Mouse (Mus musculus) ES-E14 (cell line): ENCODE results near the gene Spryd7. TPM values are rescaled to one million over a fixed set of nuclear protein-coding genes. Genes with fewer than 3 reads are reported as not detected.
A peak's percentile ranks its signal among the peaks of the same experiment; 100 is the strongest.

ENCODE experiments used
- DNase-seq: peaks from one replicate; pipeline ENCODE4 v3.0.0-alpha.2; 2013; ENCODE audit warnings: low read depth, low spot score
- H3K27ac ChIP-seq: 2 replicates; pipeline ENCODE4 v1.5.1; 2012; ENCODE audit warnings: low read depth, mild to moderate bottlenecking, low read length, moderate library complexity, mixed read lengths; ENCODE audit not compliant: poor library complexity, insufficient read depth, severe bottlenecking
- H3K36me3 ChIP-seq: 2 replicates; pipeline ENCODE4 v1.6.1; 2012; ENCODE audit warnings: mild to moderate bottlenecking, low read length, moderate library complexity, mixed read lengths; ENCODE audit not compliant: control insufficient read depth, poor library complexity, insufficient read depth, severe bottlenecking
- H3K4me1 ChIP-seq, 2 experiments: fragments of 150-350 bp in 1 of 2; sonication (generic) in 1 of 2; 2 replicates each; pipeline ENCODE4 v1.6.1; 2012; ENCODE audit warnings: low read length in 2 of 2, mild to moderate bottlenecking in 1 of 2, mixed read lengths in 1 of 2; ENCODE audit not compliant: control insufficient read depth in 2 of 2, insufficient read depth in 2 of 2, poor library complexity in 1 of 2
- H3K4me3 ChIP-seq, 2 experiments: fragments of 150-350 bp in 1 of 2; sonication (generic) in 1 of 2; 2 replicates each; pipeline ENCODE4 v1.5.1; 2012; ENCODE audit warnings: low read length in 2 of 2, low read depth in 1 of 2, mild to moderate bottlenecking in 1 of 2, mixed read lengths in 1 of 2; ENCODE audit not compliant: insufficient read depth in 1 of 2, poor library complexity in 1 of 2, severe bottlenecking in 1 of 2
- H3K9ac ChIP-seq: 2 replicates; pipeline ENCODE4 v1.6.1; 2012; ENCODE audit warnings: low read depth, mild to moderate bottlenecking, low read length, mixed read lengths; ENCODE audit not compliant: poor library complexity, insufficient read depth, severe bottlenecking
- H3K9me3 ChIP-seq: fragments of 150-350 bp; sonication (generic); 2 replicates; pipeline ENCODE4 v1.6.1; 2012; ENCODE audit warnings: low read depth, mild to moderate bottlenecking, low read length; ENCODE audit not compliant: control insufficient read depth, insufficient read depth
- CHD2 ChIP-seq: IDR thresholded peaks from 2 replicates; pipeline ENCODE4 v1.6.1; 2014; ENCODE audit warnings: mild to moderate bottlenecking, low read depth, low read length, inconsistent platforms
- HCFC1 ChIP-seq: IDR thresholded peaks from 2 replicates; pipeline ENCODE4 v1.6.1; 2012; ENCODE audit warnings: low read length, inconsistent platforms, borderline replicate concordance; ENCODE audit not compliant: insufficient read depth
- MAFK ChIP-seq: IDR thresholded peaks from 2 replicates; pipeline ENCODE4 v1.6.1; 2014; ENCODE audit warnings: mild to moderate bottlenecking, low read depth, low read length, inconsistent platforms; ENCODE audit not compliant: insufficient read depth
- ZC3H11A ChIP-seq: IDR thresholded peaks from 2 replicates; pipeline ENCODE4 v1.6.1; 2012; ENCODE audit warnings: low read depth, mild to moderate bottlenecking, inconsistent platforms, low read length, borderline replicate concordance
- ZNF384 ChIP-seq: IDR thresholded peaks from 2 replicates; pipeline ENCODE4 v1.6.1; 2012; ENCODE audit warnings: low read depth, low read length, inconsistent platforms
- in situ Hi-C, 2 experiments: fragments of 600-800 bp; cut with MboI; formaldehyde crosslinking; loops; one replicate each; pipeline ENCODE4 v1.15.1; 2025; ENCODE audit warnings: low sequenced_read_pairs in 2 of 2, inconsistent platforms in 1 of 2; ENCODE audit not compliant: unreplicated experiment in 2 of 2
- total RNA-seq: library from RNA; depleted of rRNA; stranded (reverse); fragments of 300-350 nt; gene quantifications from 2 replicates; pipeline ENCODE4 v1.2.3, GENCODE M21; 2012

The Spryd7 gene
- total RNA-seq, 1 experiment, result 5.1 TPM

GRCm38 (mm10) chr14:61601348-61601747, 44.7 kb upstream of the Spryd7 start:
- Histone ChIP-seq H3K4me3 (peak overlapping the region; percentile 31 to 86; a peak in 1 of 4 replicates), H3K9ac (no peak overlapping the region; the same call in 1 of the 2 replicates), H3K36me3 (peaks cover 17% of the 10 kb centered on the region), H3K9me3 (no peaks in the 10 kb centered on the region), H3K4me1 (peaks cover 10 to 21% of the 10 kb centered on the region in 2 experiments), H3K27ac (peak overlapping the region; percentile 50; the same call in 1 of the 2 replicates)
- in situ Hi-C loops, result no loop called here
- TF ChIP-seq ZC3H11A (no peak), ZNF384 (0 out of 2 replicates have a peak, but pooled peaks have one; percentile 37), HCFC1 (no peak)
- no peak for DNase-seq

- peak; percentile 59 for DNase-seq
- in situ Hi-C loops, result no loop called here
- Histone ChIP-seq H3K27ac (no peak overlapping the region), H3K9ac (peak overlapping the region; percentile 79), H3K4me3 (peak overlapping the region; percentile 85 to 86), H3K4me1 (peaks cover 13 to 20% of the 10 kb centered on the region in 2 experiments), H3K36me3 (peaks cover 6% of the 10 kb centered on the region; the same call in 1 of the 2 replicates), H3K9me3 (no peaks in the 10 kb centered on the region)
- TF ChIP-seq CHD2, result no peak
- no peak for TF ChIP-seq ZC3H11A
Observed at GRCm38 (mm10) chr14:61599057-61599806, 42.5 kb upstream of the Spryd7 start.

GRCm38 (mm10) chr14:61597968-61598367, 41.3 kb upstream of the Spryd7 start, which contains the start of gene Trim13:
Gene Trim13 (plus strand): TSS chr14:61598247.
- no peaks in the 10 kb centered on the region for H3K9me3 ChIP-seq
- peak within 1 kb of the TSS; percentile 54 for H3K9ac ChIP-seq
- TF ChIP-seq ZC3H11A (no peak), CHD2 (no peak), MAFK (no peak), HCFC1 (no peak), ZNF384 (no peak)
- in situ Hi-C loops, result no loop called here
- peaks cover 6% of the 10 kb centered on the region; the same call in 1 of the 2 replicates for H3K36me3 ChIP-seq
- no peak within 1 kb of the TSS; the same call in 1 of the 2 replicates for H3K27ac ChIP-seq
- peaks cover 11 to 13% of the 10 kb centered on the region in 2 experiments for H3K4me1 ChIP-seq
- H3K4me3 ChIP-seq, result peak within 1 kb of the TSS; percentile 85 to 86
- peak; percentile 91 for DNase-seq

- Histone ChIP-seq H3K36me3 (peaks cover 4% of the 10 kb centered on the region; the same call in 1 of the 2 replicates), H3K4me3 (no peak overlapping the region), H3K9ac (no peak overlapping the region), H3K27ac (no peak overlapping the region), H3K4me1 (peaks cover 4 to 9% of the 10 kb centered on the region in 2 experiments), H3K9me3 (no peaks in the 10 kb centered on the region)
- TF ChIP-seq CHD2 (no peak), ZNF384 (no peak), ZC3H11A (no peak), MAFK (no peak), HCFC1 (no peak)
- in situ Hi-C loops, result no loop called here
- DNase-seq, result no peak
Observed at GRCm38 (mm10) chr14:61596719-61597426, 40.2 kb upstream of the Spryd7 start.
